Mouse (Mus musculus) CH12.LX (cell line): ENCODE measurements around the gene Rnf208. TPM values are rescaled to one million over a fixed set of nuclear protein-coding genes. Genes with fewer than 3 reads are reported as not detected.

Experiments used
- DNase-seq: peaks from one replicate; pipeline ENCODE4 v3.0.0-alpha.2; 2013; ENCODE audit errors: extremely low read depth
- H3K27ac ChIP-seq: 2 replicates; pipeline ENCODE4 v1.5.1; 2012; ENCODE audit warnings: low read depth, mild to moderate bottlenecking, control low read depth, moderate library complexity; ENCODE audit not compliant: insufficient read depth
- H3K27me3 ChIP-seq: replicated peaks from 2 replicates; pipeline ENCODE3; 2012; ENCODE audit warnings: inconsistent platforms
- H3K36me3 ChIP-seq, 2 experiments: replicated peaks in 1 of 2; 2 replicates each; pipeline versions ENCODE3 to v1.6.1; 2012; ENCODE audit warnings: inconsistent platforms in 1 of 2, low read length in 1 of 2, mild to moderate bottlenecking in 1 of 2, mixed read lengths in 1 of 2, moderate library complexity in 1 of 2; ENCODE audit not compliant: control insufficient read depth in 1 of 2, insufficient read depth in 1 of 2
- H3K4me1 ChIP-seq, 2 experiments: 2 replicates each; pipeline ENCODE4 v1.6.1; 2012; ENCODE audit warnings: inconsistent platforms in 1 of 2, moderate library complexity in 1 of 2; ENCODE audit not compliant: insufficient read depth in 2 of 2, control insufficient read depth in 1 of 2
- H3K4me2 ChIP-seq: 2 replicates; pipeline ENCODE4 v1.6.1; 2012; ENCODE audit warnings: low read depth, mild to moderate bottlenecking, control low read depth; ENCODE audit not compliant: poor library complexity, insufficient read depth, severe bottlenecking
- H3K4me3 ChIP-seq, 3 experiments: fragments of 150-350 bp in 1 of 3; sonication (generic) in 1 of 3; replicated peaks in 1 of 3; 2 replicates each; pipeline versions ENCODE3 to v1.5.1; 2011 to 2012; ENCODE audit warnings: low read depth in 2 of 3, low read length in 2 of 3, mild to moderate bottlenecking in 2 of 3, moderate library complexity in 2 of 3, control low read depth in 1 of 3, improper control_type of control experiment in 1 of 3, inconsistent platforms in 1 of 3, mixed read lengths in 1 of 3; ENCODE audit not compliant: poor library complexity in 1 of 3
- H3K79me2 ChIP-seq: replicated peaks from 2 replicates; pipeline ENCODE4 v1.6.1; 2012; ENCODE audit warnings: mild to moderate bottlenecking, moderate library complexity; ENCODE audit not compliant: control insufficient read depth, poor library complexity, insufficient read depth, severe bottlenecking; ENCODE audit errors: extremely low read depth
- H3K9ac ChIP-seq: 2 replicates; pipeline ENCODE4 v1.6.1; 2012; ENCODE audit warnings: low read depth, mild to moderate bottlenecking, control low read depth, moderate library complexity; ENCODE audit not compliant: insufficient read depth
- H3K9me3 ChIP-seq: replicated peaks from 2 replicates; pipeline ENCODE3; 2012; ENCODE audit warnings: low read length, inconsistent platforms, mixed read lengths
- CHD1 ChIP-seq: IDR thresholded peaks from 2 replicates; pipeline ENCODE4 v1.6.1; 2012; ENCODE audit warnings: low read depth, low read length, improper control_type of control experiment, inconsistent platforms
- CHD2 ChIP-seq: IDR thresholded peaks from 2 replicates; pipeline ENCODE4 v1.6.1; 2011; ENCODE audit warnings: low read length, improper control_type of control experiment
- CTCF ChIP-seq, 2 experiments: IDR thresholded peaks in 1 of 2; conservative IDR thresholded peaks in 1 of 2; 2 replicates each; pipeline ENCODE4 v1.5.1; 2011 to 2012; ENCODE audit warnings: low read depth in 2 of 2, low read length in 2 of 2, improper control_type of control experiment in 1 of 2, inconsistent platforms in 1 of 2, mild to moderate bottlenecking in 1 of 2, moderate library complexity in 1 of 2
- EP300 ChIP-seq: IDR thresholded peaks from 2 replicates; pipeline ENCODE4 v1.6.1; 2011; ENCODE audit warnings: low read length, improper control_type of control experiment
- ETS1 ChIP-seq: conservative IDR thresholded peaks from 2 replicates; pipeline ENCODE4 v1.6.1; 2012; ENCODE audit warnings: low read depth, mild to moderate bottlenecking, inconsistent platforms, low read length, improper control_type of control experiment, moderate library complexity
- IRF4 ChIP-seq: IDR thresholded peaks from 2 replicates; pipeline ENCODE4 v1.6.1; 2014; ENCODE audit warnings: low read depth, mild to moderate bottlenecking, inconsistent platforms, low read length, improper control_type of control experiment
- KAT2A ChIP-seq: IDR thresholded peaks from 2 replicates; pipeline ENCODE4 v1.6.1; 2012; ENCODE audit warnings: low read length, improper control_type of control experiment, inconsistent platforms; ENCODE audit not compliant: insufficient replicate concordance
- MAX ChIP-seq: IDR thresholded peaks from 2 replicates; pipeline ENCODE4 v1.6.1; 2011; ENCODE audit warnings: low read length, improper control_type of control experiment
- MEF2A ChIP-seq: IDR thresholded peaks from 2 replicates; pipeline ENCODE4 v1.6.1; 2014; ENCODE audit warnings: low read depth, mild to moderate bottlenecking, inconsistent platforms, low read length, improper control_type of control experiment, borderline replicate concordance
- NELFE ChIP-seq: IDR thresholded peaks from 2 replicates; pipeline ENCODE4 v1.6.1; 2011; ENCODE audit warnings: low read depth, low read length, improper control_type of control experiment
- POLR2A ChIP-seq: IDR thresholded peaks from 2 replicates; pipeline ENCODE4 v1.6.1; 2011; ENCODE audit warnings: low read depth, mild to moderate bottlenecking, improper control_type of control experiment, low read length
- SIN3A ChIP-seq: IDR thresholded peaks from 2 replicates; pipeline ENCODE4 v1.6.1; 2012; ENCODE audit warnings: low read length, improper control_type of control experiment, inconsistent platforms
- TCF12 ChIP-seq: IDR thresholded peaks from 2 replicates; pipeline ENCODE4 v1.6.1; 2014; ENCODE audit warnings: low read depth, mild to moderate bottlenecking, inconsistent platforms, low read length, improper control_type of control experiment
- UBTF ChIP-seq: IDR thresholded peaks from 2 replicates; pipeline ENCODE4 v1.6.1; 2012; ENCODE audit warnings: low read depth, mild to moderate bottlenecking, inconsistent platforms, low read length, improper control_type of control experiment, moderate library complexity
- USF2 ChIP-seq: conservative IDR thresholded peaks from 2 replicates; pipeline ENCODE4 v1.6.1; 2011; ENCODE audit warnings: low read depth, low read length, improper control_type of control experiment
- dilution Hi-C: fragments of 300-500 bp; cut with MboI; formaldehyde crosslinking; loops from 2 replicates; pipeline ENCODE4 v1.14.3; 2020; ENCODE audit warnings: low sequenced_read_pairs; ENCODE audit not compliant: extremely low pct_unique_long_range_greater_than_20kb, extremely low pct_ligation_motif_present
- in situ Hi-C: fragments of 300-500 bp; cut with MboI; formaldehyde crosslinking; loops from 3 replicates; pipeline ENCODE4 v1.14.3; 2019; ENCODE audit warnings: low sequenced_read_pairs, low pct_ligation_motif_present, low pct_unique_long_range_greater_than_20kb, mixed read lengths
- polyA plus RNA-seq: library from polyadenylated mRNA; unstranded; fragments of >175 nt; gene quantifications from 2 replicates; pipeline ENCODE4 v1.2.1, GENCODE M21; 2012; ENCODE audit warnings: low read depth; ENCODE audit not compliant: insufficient read length
- total RNA-seq, 2 experiments: library from RNA; depleted of rRNA; stranded (reverse); fragments of 300-350 nt in 1 of 2; fragments of >200 nt in 1 of 2; gene quantifications; 2 replicates each; pipeline ENCODE4 v1.2.3; 2012 to 2014

Rnf208 gene
- total and polyA plus RNA-seq, 3 experiments, result 0.34 to 1.7 (median 1.4) TPM

- no peaks in the 10 kb centered on the region for H3K9me3 ChIP-seq
- H3K27me3 ChIP-seq, result peaks cover 87% of the 10 kb centered on the region
- no peak within 1 kb of the TSS for H3K4me3 ChIP-seq
- H3K27ac ChIP-seq, result no peak within 1 kb of the TSS
- dilution Hi-C loops, result no loop called here
- no peak within 1 kb of the TSS for H3K9ac ChIP-seq
- peaks cover 11 to 20% of the 10 kb centered on the region in 2 experiments for H3K4me1 ChIP-seq
- H3K4me2 ChIP-seq, result no peak within 1 kb of the TSS
- no peaks in the 10 kb centered on the region for H3K79me2 ChIP-seq
- no peak for TF ChIP-seq POLR2A
- TF ChIP-seq IRF4, result no peak
- H3K36me3 ChIP-seq, result no peaks in the 10 kb centered on the region
- in situ Hi-C loops, result no loop called here
- no peak for DNase-seq
Observed at GRCm38 (mm10) chr2:25236614-25237013, 5.4 kb upstream of the Rnf208 start, which contains the start of gene Rnf224. TSS of gene Rnf224 (minus strand) at chr2:25236787.

- no peak overlapping the region for H3K4me3 ChIP-seq
- no peak overlapping the region for H3K9ac ChIP-seq
- in situ Hi-C loops, result no loop called here
- H3K4me2 ChIP-seq, result no peak overlapping the region
- DNase-seq, result no peak
- H3K27me3 ChIP-seq, result peaks cover 83% of the 10 kb centered on the region
- H3K27ac ChIP-seq, result no peak overlapping the region
- H3K79me2 ChIP-seq, result no peaks in the 10 kb centered on the region
- TF ChIP-seq ETS1 (no peak), USF2 (no peak), KAT2A (no peak), CHD1 (no peak), EP300 (no peak), CTCF (conservative IDR thresholded peaks at IDR 0.05 in 1 of 2, IDR thresholded peaks at IDR 0.05 in 1 of 2; ENCODE audit: low read depth in 2 of 2, low read length in 2 of 2) (no peak), NELFE (no peak), CHD2 (no peak), UBTF (no peak), MAX (no peak)
- TF ChIP-seq, all 38 proteins: peak for 0
- H3K36me3 ChIP-seq, result no peaks in the 10 kb centered on the region
- peaks cover 12 to 21% of the 10 kb centered on the region in 2 experiments for H3K4me1 ChIP-seq
- dilution Hi-C loops, result no loop called here
- H3K9me3 ChIP-seq, result no peaks in the 10 kb centered on the region
Observed at GRCm38 (mm10) chr2:25237522-25237921, 4.5 kb upstream of the Rnf208 start.

GRCm38 (mm10) chr2:25238106-25238505 is 3.9 kb upstream of the Rnf208 start:
- H3K36me3 ChIP-seq, result no peaks in the 10 kb centered on the region
- in situ Hi-C loops, result no loop called here
- no peak for TF ChIP-seq SIN3A
- TF ChIP-seq UBTF, result no peak
- TF ChIP-seq MEF2A, result no peak
- no peak for TF ChIP-seq TCF12
- TF ChIP-seq NELFE, result no peak
- peaks cover 12 to 21% of the 10 kb centered on the region in 2 experiments for H3K4me1 ChIP-seq
- H3K79me2 ChIP-seq, result no peaks in the 10 kb centered on the region
- no peak overlapping the region for H3K4me3 ChIP-seq
- H3K27ac ChIP-seq, result no peak overlapping the region
- no peak for DNase-seq
- dilution Hi-C loops, result no loop called here
- peaks cover 77% of the 10 kb centered on the region for H3K27me3 ChIP-seq
- H3K4me2 ChIP-seq, result no peak overlapping the region
- no peak overlapping the region for H3K9ac ChIP-seq
- no peaks in the 10 kb centered on the region for H3K9me3 ChIP-seq
